Mouse (Mus musculus) neural tube, embryonic 11.5 days (tissue): Measurements from ENCODE around the gene Gm20388. TPM values are rescaled to one million over a fixed set of nuclear protein-coding genes. Genes with fewer than 3 reads are reported as not detected.

Experiments used
- ATAC-seq: fragments of 200-750 bp; cut with Nextera tagmentation; 2 replicates; pipeline ENCODE4 v1.8.0; 2017; ENCODE audit warnings: moderate number of reproducible peaks, mild to moderate bottlenecking, moderate TSS enrichment, moderate library complexity; ENCODE audit not compliant: insufficient read depth, low FRiP score, low TSS enrichment
- DNase-seq: peaks from one replicate; pipeline ENCODE4 v3.0.0-alpha.2; 2015; ENCODE audit warnings: low spot score
- H3K27ac ChIP-seq: fragments of 300-500 bp; sonication (generic); 2 replicates; pipeline ENCODE4 v1.5.1; 2014; ENCODE audit warnings: low read depth, mild to moderate bottlenecking, low read length
- H3K27me3 ChIP-seq: fragments of 300-500 bp; sonication (generic); 2 replicates; pipeline ENCODE4 v1.6.1; 2014; ENCODE audit warnings: mild to moderate bottlenecking, low read length, mixed read lengths; ENCODE audit not compliant: control insufficient read depth, insufficient read depth
- H3K36me3 ChIP-seq: fragments of 300-500 bp; sonication (generic); 2 replicates; pipeline ENCODE4 v1.6.1; 2014; ENCODE audit warnings: mild to moderate bottlenecking, low read length, moderate library complexity, mixed read lengths; ENCODE audit not compliant: control insufficient read depth, insufficient read depth
- H3K4me1 ChIP-seq: fragments of 300-500 bp; sonication (generic); 2 replicates; pipeline ENCODE4 v1.6.1; 2014; ENCODE audit warnings: low read length, mixed read lengths; ENCODE audit not compliant: control insufficient read depth, insufficient read depth
- H3K4me2 ChIP-seq: fragments of 300-500 bp; sonication (generic); 2 replicates; pipeline ENCODE4 v1.6.1; 2014; ENCODE audit warnings: low read depth, mild to moderate bottlenecking, moderate library complexity
- H3K4me3 ChIP-seq: fragments of 300-500 bp; sonication (generic); 2 replicates; pipeline ENCODE4 v1.5.1; 2014; ENCODE audit warnings: low read depth, low read length
- H3K9ac ChIP-seq: fragments of 300-500 bp; sonication (generic); 2 replicates; pipeline ENCODE4 v1.6.1; 2014; ENCODE audit warnings: mild to moderate bottlenecking, low read length
- H3K9me3 ChIP-seq: fragments of 300-500 bp; sonication (generic); 2 replicates; pipeline ENCODE4 v1.6.1; 2016; ENCODE audit warnings: low read length; ENCODE audit not compliant: control insufficient read depth
- WGBS: fragments of 180-500 bp; shearing (Covaris S2); extraction: QIAGEN DNeasy Blood & Tissue Kit; methylation state at CpG from one replicate; pipeline ENCODE4 v1.1.7; 2014; 5-methylcytosine and 5-hydroxymethylcytosine counted together
- polyA plus RNA-seq: library from polyadenylated mRNA; unstranded; fragments of >200 nt; fragmentation: Nextera tagmentation; extraction: Ambion mirVana; gene quantifications from 2 replicates; pipeline ENCODE4 v1.2.1, GENCODE M21; 2014

Gm20388 gene
- polyA plus RNA-seq, 1 experiment from 2014 or later: not detected

DNA sequence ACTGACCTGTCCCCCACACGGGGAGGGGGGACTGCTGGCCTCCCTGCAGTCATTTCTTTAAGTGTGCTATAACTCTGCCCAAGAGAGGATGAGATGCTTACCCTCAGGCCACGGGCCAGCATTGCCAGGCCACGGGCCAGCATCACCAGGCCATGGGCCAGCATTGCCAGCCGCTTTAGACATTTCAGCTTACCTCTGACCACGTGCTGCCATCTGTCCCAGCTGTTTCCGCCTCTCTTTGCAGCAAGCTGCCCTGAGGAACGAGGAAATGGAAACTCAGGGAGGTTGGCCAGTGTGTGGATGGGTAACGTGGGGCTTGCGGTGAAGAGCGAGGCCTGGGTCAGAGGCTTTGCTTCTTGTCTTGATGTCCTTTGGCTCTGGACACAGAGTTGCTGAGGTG lies 770.5 kb downstream of the Gm20388 start:
- DNase-seq: no peak
- no peak overlapping the region for H3K27ac ChIP-seq
- H3K36me3 ChIP-seq: no peaks in the 10 kb centered on the region
- no peak overlapping the region for H3K4me3 ChIP-seq
- H3K4me2 ChIP-seq: no peak overlapping the region
- H3K4me1 ChIP-seq: no peaks in the 10 kb centered on the region
- no peaks in the 10 kb centered on the region for H3K27me3 ChIP-seq
- 80% methylated on average over 10 of the region's 10 CpGs for WGBS
- H3K9ac ChIP-seq: no peak overlapping the region
- ATAC-seq: no peak
- H3K9me3 ChIP-seq: no peaks in the 10 kb centered on the region

DNA sequence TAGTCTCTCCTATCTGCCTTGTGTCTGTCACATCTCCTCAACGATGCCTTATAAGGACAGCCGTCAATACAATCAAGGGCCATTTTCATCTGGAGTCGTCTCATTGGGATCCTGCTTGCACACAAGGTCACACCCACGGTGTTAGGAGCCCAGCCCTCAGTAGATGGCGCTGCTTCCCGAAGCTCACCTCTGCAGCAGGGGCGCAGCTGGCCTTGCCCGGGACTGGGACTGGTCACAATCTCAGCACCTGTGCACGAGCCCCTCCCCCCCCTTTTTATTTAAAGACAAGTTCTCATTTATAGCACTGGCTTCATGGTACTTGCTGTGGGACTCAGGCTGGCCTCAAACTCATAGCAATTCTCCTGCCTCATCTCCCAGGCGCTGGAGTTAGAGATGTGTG lies 773.0 kb downstream of the Gm20388 start:
- DNase-seq (peak; percentile 78), ATAC-seq (no peak; the same call in 1 of the 2 replicates)
- Histone ChIP-seq H3K4me1 (no peaks in the 10 kb centered on the region), H3K9me3 (no peaks in the 10 kb centered on the region), H3K36me3 (no peaks in the 10 kb centered on the region), H3K4me2 (no peak overlapping the region), H3K4me3 (no peak overlapping the region), H3K9ac (no peak overlapping the region), H3K27me3 (no peaks in the 10 kb centered on the region), H3K27ac (no peak overlapping the region)
- 16% methylated on average over 10 of the region's 10 CpGs for WGBS

DNA sequence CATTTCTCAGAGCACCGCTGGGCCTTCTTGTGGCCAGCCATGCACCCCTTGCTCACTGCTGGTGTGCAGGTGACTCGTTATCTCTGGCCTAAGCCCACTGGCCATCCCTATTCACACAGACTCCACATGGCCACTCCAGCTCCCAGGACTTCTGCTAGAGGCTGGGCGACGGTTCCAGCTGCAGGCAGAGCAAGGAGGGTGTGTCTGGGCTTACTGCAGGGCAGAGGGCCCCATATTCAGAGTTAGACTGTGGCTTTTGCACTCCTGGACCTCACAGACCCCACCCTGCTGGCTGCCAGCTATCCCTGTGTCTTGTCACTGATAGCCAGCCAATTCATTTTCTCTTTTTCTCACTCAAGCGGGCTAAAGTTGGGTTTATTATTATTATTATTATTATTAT lies 773.4 kb downstream of the Gm20388 start:
- Histone ChIP-seq H3K4me3 (no peak overlapping the region), H3K36me3 (no peaks in the 10 kb centered on the region), H3K27ac (no peak overlapping the region), H3K9me3 (no peaks in the 10 kb centered on the region), H3K4me2 (no peak overlapping the region), H3K27me3 (no peaks in the 10 kb centered on the region), H3K4me1 (no peaks in the 10 kb centered on the region), H3K9ac (no peak overlapping the region)
- ATAC-seq (no peak), DNase-seq (no peak)
- WGBS: 57% methylated on average over 5 of the region's 5 CpGs

DNA sequence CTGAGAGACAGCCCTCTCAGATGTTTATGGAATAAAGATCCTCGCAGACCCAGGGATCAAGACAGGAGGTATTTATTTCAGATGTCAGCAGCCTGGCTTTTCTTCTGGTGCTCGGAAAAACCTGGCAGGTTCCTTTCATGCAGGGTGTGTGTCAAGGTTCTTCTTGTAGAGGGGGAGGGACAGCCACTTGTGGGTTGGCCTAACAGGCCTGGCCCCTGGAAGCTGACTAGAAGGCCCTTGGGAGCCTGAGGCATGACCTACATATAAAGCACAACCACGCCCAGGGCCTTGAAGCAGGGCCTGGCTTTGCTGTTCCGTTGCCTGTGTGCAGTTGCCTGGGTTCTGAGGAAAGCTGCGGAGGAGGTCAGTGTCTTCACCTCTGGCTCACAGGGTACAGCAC lies 774.5 kb downstream of the Gm20388 start:
- 74% methylated on average over 5 of the region's 5 CpGs for WGBS

DNA sequence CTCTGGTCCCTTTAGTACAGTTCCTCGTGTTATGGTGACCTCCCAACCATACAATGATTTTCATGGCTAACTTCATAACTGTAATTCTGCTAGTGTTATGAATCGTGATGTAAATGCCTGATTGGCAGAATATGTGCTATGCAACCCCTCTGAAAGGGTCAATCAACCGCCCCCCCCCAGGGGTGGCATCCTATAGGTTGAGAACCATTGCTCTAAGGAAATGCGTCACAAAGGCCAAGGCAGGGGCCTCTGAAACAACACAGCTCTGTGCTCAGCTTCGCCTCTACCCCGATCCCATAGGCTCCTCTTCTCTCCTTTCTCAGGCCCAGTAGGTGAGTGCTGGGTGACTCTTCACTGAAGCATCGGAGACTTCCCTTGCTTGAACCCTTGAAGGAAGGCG lies 775.0 kb downstream of the Gm20388 start:
- Histone ChIP-seq H3K9me3 (no peaks in the 10 kb centered on the region), H3K4me3 (no peak overlapping the region), H3K27me3 (no peaks in the 10 kb centered on the region), H3K36me3 (no peaks in the 10 kb centered on the region), H3K9ac (no peak overlapping the region), H3K27ac (no peak overlapping the region), H3K4me1 (no peaks in the 10 kb centered on the region), H3K4me2 (no peak overlapping the region)
- no peak for ATAC-seq
- WGBS: 76% methylated on average over 8 of the region's 8 CpGs
- no peak for DNase-seq

More for the DNA sequence above, 774.5 kb downstream of the Gm20388 start:
- no peak for ATAC-seq
- H3K36me3 ChIP-seq: no peaks in the 10 kb centered on the region
- no peaks in the 10 kb centered on the region for H3K9me3 ChIP-seq
- H3K27me3 ChIP-seq: no peaks in the 10 kb centered on the region
- no peak for DNase-seq
- H3K4me1 ChIP-seq: no peaks in the 10 kb centered on the region
- H3K9ac ChIP-seq: no peak overlapping the region
- no peak overlapping the region for H3K27ac ChIP-seq
- H3K4me2 ChIP-seq: no peak overlapping the region
- H3K4me3 ChIP-seq: no peak overlapping the region

DNA sequence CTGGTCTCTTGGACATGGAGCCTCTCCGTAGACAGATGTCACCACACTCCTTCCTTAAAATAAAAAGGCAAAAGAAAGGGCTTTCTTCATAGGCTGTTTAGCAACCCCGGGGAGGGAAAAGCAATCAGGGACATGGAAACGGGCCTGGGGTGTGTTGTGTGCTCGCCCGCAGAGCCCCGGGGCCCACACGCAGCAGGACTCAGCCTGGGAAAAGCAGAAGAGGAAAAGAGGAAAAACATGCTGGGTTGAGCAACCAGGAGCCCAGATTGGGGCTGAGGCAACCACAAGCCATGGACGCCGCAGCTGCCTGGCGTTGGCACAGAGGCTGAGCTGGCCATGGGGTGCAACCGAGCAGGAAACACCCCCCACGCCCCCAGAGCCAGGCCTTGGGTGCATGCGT lies 775.4 kb downstream of the Gm20388 start:
- no peak overlapping the region for H3K4me3 ChIP-seq
- 85% methylated on average over 13 of the region's 13 CpGs for WGBS
- H3K9ac ChIP-seq: no peak overlapping the region
- no peaks in the 10 kb centered on the region for H3K36me3 ChIP-seq
- H3K4me2 ChIP-seq: no peak overlapping the region
- DNase-seq: no peak
- ATAC-seq: no peak
- no peaks in the 10 kb centered on the region for H3K27me3 ChIP-seq
- H3K27ac ChIP-seq: no peak overlapping the region
- no peaks in the 10 kb centered on the region for H3K9me3 ChIP-seq
- no peaks in the 10 kb centered on the region for H3K4me1 ChIP-seq

DNA sequence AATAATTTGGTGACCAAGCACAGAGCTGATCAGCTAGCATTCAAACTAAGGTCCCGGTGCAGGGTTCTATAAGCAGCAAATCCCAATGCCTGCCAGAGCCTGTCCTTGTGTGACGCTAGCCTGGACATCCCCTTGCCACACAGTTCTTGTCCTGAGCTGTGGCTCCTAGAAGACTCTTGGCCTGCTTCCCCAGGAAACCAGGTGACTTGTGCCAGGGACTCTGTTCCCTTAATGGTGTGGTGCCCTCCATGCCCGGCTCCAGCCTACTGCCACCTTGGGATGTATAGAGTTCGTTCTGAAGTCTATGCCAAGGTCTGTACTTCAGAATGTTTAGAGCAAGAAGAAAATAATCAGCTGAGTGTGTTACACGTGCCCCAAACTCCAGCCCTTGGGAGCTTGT lies 775.9 kb downstream of the Gm20388 start:
- Histone ChIP-seq H3K27me3 (no peaks in the 10 kb centered on the region), H3K4me3 (no peak overlapping the region), H3K4me2 (no peak overlapping the region), H3K4me1 (no peaks in the 10 kb centered on the region), H3K27ac (no peak overlapping the region), H3K9me3 (no peaks in the 10 kb centered on the region), H3K36me3 (no peaks in the 10 kb centered on the region), H3K9ac (no peak overlapping the region)
- DNase-seq: no peak
- no peak for ATAC-seq
- whole genome bisulfite sequencing: 80% methylated on average over 5 of the region's 5 CpGs

DNA sequence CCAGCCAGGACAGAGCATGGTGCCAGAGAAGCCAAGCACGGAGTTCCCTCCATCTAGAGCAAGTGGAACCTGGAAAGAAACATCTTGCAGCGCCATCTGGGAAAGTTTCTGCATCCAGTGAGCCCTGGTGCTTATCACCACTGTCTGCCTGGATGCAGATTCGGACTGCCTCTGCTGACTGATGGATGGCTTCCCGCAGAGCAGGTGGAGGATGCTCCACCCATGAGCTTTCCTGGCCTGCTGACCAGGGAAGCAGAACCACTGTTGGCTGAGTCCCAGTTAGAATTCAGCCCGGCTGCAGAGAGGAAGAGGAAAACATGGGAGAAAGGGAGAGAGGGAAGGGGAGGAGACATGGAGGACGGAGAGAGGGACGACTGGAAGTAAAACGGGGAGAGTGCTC lies 777.1 kb downstream of the Gm20388 start:
- H3K4me3 ChIP-seq: no peak overlapping the region
- DNase-seq (no peak), ATAC-seq (no peak)
- WGBS: 79% methylated on average over 8 of the region's 8 CpGs
- no peak overlapping the region for H3K9ac ChIP-seq
- H3K27me3 ChIP-seq: no peaks in the 10 kb centered on the region
- no peaks in the 10 kb centered on the region for H3K4me1 ChIP-seq
- no peak overlapping the region for H3K27ac ChIP-seq
- no peaks in the 10 kb centered on the region for H3K36me3 ChIP-seq
- H3K4me2 ChIP-seq: no peak overlapping the region
- H3K9me3 ChIP-seq: no peaks in the 10 kb centered on the region

DNA sequence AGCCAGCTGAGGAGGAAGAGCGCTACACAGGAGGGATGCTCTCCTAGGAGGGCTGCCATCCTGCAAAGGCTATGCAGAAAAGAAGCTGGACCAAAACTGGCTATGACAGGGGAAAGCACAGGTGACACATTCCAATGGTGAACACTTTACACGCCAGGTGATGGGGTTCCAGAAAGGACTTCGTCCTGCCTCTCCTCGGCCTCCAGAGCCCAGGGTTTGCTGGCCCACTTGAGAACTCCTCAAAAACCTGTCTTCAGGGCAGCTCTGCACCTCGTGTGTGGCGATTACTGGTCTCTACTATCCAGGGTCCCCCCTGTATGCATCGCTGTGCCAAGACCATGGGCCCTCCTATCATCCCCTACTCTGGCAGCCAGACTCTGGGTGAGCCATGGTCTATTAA lies 777.9 kb downstream of the Gm20388 start:
- no peak overlapping the region for H3K27ac ChIP-seq
- 88% methylated on average over 7 of the region's 7 CpGs for WGBS
- DNase-seq: no peak

More for the DNA sequence above, 777.9 kb downstream of the Gm20388 start:
- no peak for ATAC-seq
- H3K36me3 ChIP-seq: no peaks in the 10 kb centered on the region
- no peaks in the 10 kb centered on the region for H3K4me1 ChIP-seq
- no peak overlapping the region for H3K4me3 ChIP-seq
- no peaks in the 10 kb centered on the region for H3K9me3 ChIP-seq
- no peak overlapping the region for H3K4me2 ChIP-seq
- no peaks in the 10 kb centered on the region for H3K27me3 ChIP-seq
- no peak overlapping the region for H3K9ac ChIP-seq
